Mouse (Mus musculus) spleen, adult 2 months (tissue): ENCODE data around the gene Mast1. TPM values are rescaled to one million over a fixed set of nuclear protein-coding genes. Genes with fewer than 3 reads are reported as not detected.

ENCODE experiments used
- DNase-seq, 2 experiments: peaks; one replicate each; pipeline versions ENCODE4 v3.0.0 to v3.0.0-alpha.2; 2012 to 2021; ENCODE audit warnings: low spot score in 2 of 2, low read depth in 1 of 2
- H3K27ac ChIP-seq: fragments of 200-500 bp; 2 replicates; pipeline ENCODE4 v1.5.1; 2012; ENCODE audit warnings: low read length, inconsistent platforms; ENCODE audit not compliant: insufficient read depth
- H3K27me3 ChIP-seq: fragments of 200-500 bp; 2 replicates; pipeline ENCODE4 v1.6.1; 2012; ENCODE audit warnings: mild to moderate bottlenecking, moderate library complexity, low read length, inconsistent platforms; ENCODE audit not compliant: control insufficient read depth, insufficient read depth
- H3K36me3 ChIP-seq: fragments of 200-500 bp; 2 replicates; pipeline ENCODE4 v1.6.1; 2012; ENCODE audit warnings: mild to moderate bottlenecking, low read length, inconsistent platforms; ENCODE audit not compliant: control insufficient read depth, insufficient read depth
- H3K4me1 ChIP-seq: fragments of 200-500 bp; 2 replicates; pipeline ENCODE4 v1.6.1; 2011; ENCODE audit warnings: inconsistent platforms; ENCODE audit not compliant: control insufficient read depth, insufficient read depth, insufficient read length
- H3K4me3 ChIP-seq: fragments of 200-500 bp; 2 replicates; pipeline ENCODE4 v1.5.1; 2011; ENCODE audit warnings: mild to moderate bottlenecking, inconsistent platforms; ENCODE audit not compliant: insufficient read depth, insufficient read length; ENCODE audit errors: extremely low read depth
- CTCF ChIP-seq: fragments of 200-500 bp; IDR thresholded peaks from 2 replicates; pipeline ENCODE4 v1.5.1; 2011; ENCODE audit warnings: mild to moderate bottlenecking, inconsistent platforms; ENCODE audit not compliant: insufficient read depth, insufficient read length, insufficient replicate concordance; ENCODE audit errors: extremely low read depth
- POLR2A ChIP-seq: fragments of 200-500 bp; IDR thresholded peaks from 2 replicates; pipeline ENCODE4 v1.6.1; 2011; ENCODE audit warnings: low read depth, low read length, inconsistent platforms
- WGBS: fragments of 180-500 bp; shearing (Covaris S2); methylation state at CpG from one replicate; pipeline ENCODE4 v1.1.7; 2018; 5-methylcytosine and 5-hydroxymethylcytosine counted together
- polyA plus RNA-seq: library from polyadenylated mRNA; depleted of rRNA; stranded (reverse); fragments of >200 nt; gene quantifications from 2 replicates; pipeline ENCODE4 v1.2.3, GENCODE M21; 2012

Gene Mast1
- polyA plus RNA-seq, 1 experiment: 0.70 TPM

GRCm38 (mm10) chr8:84976763-84977434 lies 39.7 kb upstream of the Mast1 start:
- TF ChIP-seq POLR2A: no peak; the same call in 1 of the 2 replicates
- TF ChIP-seq CTCF: no peak
- H3K36me3 ChIP-seq: no peaks in the 10 kb centered on the region
- 2% methylated on average over 25 of the region's 25 CpGs for WGBS
- DNase-seq: no peak
- no peaks in the 10 kb centered on the region for H3K27me3 ChIP-seq
- H3K4me3 ChIP-seq: peak overlapping the region; percentile 74
- H3K27ac ChIP-seq: peak overlapping the region; percentile 96
- H3K4me1 ChIP-seq: peaks cover 15% of the 10 kb centered on the region

DNA sequence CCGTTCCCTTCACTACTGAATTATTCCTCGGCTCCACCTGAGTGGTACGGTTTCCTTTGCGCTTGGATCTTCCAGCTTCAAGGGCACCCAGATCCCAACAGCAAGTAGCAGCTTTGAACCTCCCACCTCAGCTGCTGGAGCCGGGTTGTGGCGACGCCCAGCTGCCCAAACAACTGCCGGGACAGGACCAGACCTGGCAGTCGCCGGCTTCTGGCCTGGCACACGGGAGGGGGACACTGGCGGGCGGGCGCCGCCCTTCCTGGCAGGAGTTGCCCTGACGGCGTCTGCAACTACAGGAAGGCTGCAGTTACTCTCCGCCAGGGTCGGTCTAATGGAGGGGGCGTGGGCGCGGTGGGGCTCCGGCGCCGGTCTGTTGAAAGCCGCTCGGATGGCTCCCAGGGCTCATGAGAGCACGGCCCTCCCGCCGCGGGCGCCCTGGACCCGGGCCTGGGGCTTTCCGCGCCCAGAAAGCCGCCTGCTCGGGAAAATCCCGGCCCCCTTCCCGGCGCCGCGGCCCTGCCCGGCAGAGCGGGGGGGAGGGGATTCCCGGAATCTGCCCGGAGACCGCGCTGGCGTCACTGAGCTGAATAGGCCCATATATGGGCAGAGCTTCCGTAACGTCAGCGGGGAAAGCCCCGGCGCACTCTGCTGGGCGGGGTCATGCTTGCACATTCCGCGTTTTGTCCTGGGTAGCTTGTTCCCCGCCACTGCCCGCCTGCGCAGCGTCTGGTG lies 39.0 kb upstream of the Mast1 start:
- Histone ChIP-seq H3K4me1 (peaks cover 12% of the 10 kb centered on the region), H3K27ac (peak overlapping the region; percentile 96), H3K27me3 (no peaks in the 10 kb centered on the region), H3K4me3 (peak overlapping the region; percentile 74), H3K36me3 (no peaks in the 10 kb centered on the region)
- 1% methylated on average over 60 of the region's 61 CpGs for WGBS
- peak; percentile 88 to 93 for DNase-seq
- TF ChIP-seq POLR2A (peak; percentile 74; the same call in 1 of the 2 replicates), CTCF (no peak)

DNA sequence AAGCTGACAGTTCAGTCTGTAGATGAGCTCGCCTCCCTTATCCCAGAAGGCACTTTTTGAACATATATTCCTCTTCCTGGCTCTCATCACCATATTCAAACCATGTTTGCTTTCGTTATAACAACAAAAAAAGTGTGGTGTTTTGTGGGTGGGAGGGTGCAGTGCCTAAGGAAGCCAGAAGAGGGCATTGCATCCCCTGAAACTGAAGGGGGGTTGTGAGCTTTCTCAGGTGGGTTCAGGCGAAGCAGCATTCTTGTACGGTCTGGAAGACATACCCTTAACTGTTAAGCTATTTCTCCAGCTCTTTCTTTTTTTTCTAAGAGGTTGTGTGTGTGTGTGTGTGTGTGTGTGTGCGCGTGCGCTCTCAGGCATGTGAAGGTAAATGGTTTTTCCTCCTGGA lies 38.3 kb upstream of the Mast1 start:
- peaks cover 5% of the 10 kb centered on the region; the same call in 1 of the 2 replicates for H3K4me1 ChIP-seq
- DNase-seq: peak in 1 of 2 experiments; percentile 74

GRCm38 (mm10) chr8:84974543-84975142 lies 37.5 kb upstream of the Mast1 start:
- no peak for TF ChIP-seq POLR2A
- TF ChIP-seq CTCF: no peak
- no peaks in the 10 kb centered on the region for H3K36me3 ChIP-seq
- WGBS: 62% methylated on average over 8 of the region's 8 CpGs
- DNase-seq: no peak
- H3K27me3 ChIP-seq: no peaks in the 10 kb centered on the region
- peak overlapping the region; percentile 6; the same call in 1 of the 2 replicates for H3K27ac ChIP-seq
- H3K4me3 ChIP-seq: no peak overlapping the region
- H3K4me1 ChIP-seq: peaks cover 6% of the 10 kb centered on the region; the same call in 1 of the 2 replicates

More for the DNA sequence above, 38.3 kb upstream of the Mast1 start:
- no peak overlapping the region for H3K4me3 ChIP-seq
- H3K36me3 ChIP-seq: no peaks in the 10 kb centered on the region
- 37% methylated on average over 7 of the region's 7 CpGs for WGBS
- TF ChIP-seq POLR2A (no peak), CTCF (peak; percentile 89; the same call in 1 of the 2 replicates)
- peak overlapping the region; percentile 87 for H3K27ac ChIP-seq
- H3K27me3 ChIP-seq: no peaks in the 10 kb centered on the region

- H3K27ac ChIP-seq: no peak overlapping the region
- no peak for TF ChIP-seq POLR2A
- TF ChIP-seq CTCF: peak; percentile 90; the same call in 1 of the 2 replicates
- peaks cover 5% of the 10 kb centered on the region; the same call in 1 of the 2 replicates for H3K4me1 ChIP-seq
- H3K36me3 ChIP-seq: no peaks in the 10 kb centered on the region
- WGBS: 71% methylated on average over 4 of the region's 4 CpGs
- peak in 1 of 2 experiments; percentile 51 for DNase-seq
- H3K27me3 ChIP-seq: no peaks in the 10 kb centered on the region
- no peak overlapping the region for H3K4me3 ChIP-seq
Measured at GRCm38 (mm10) chr8:84973803-84974542, 36.8 kb upstream of the Mast1 start.

DNA sequence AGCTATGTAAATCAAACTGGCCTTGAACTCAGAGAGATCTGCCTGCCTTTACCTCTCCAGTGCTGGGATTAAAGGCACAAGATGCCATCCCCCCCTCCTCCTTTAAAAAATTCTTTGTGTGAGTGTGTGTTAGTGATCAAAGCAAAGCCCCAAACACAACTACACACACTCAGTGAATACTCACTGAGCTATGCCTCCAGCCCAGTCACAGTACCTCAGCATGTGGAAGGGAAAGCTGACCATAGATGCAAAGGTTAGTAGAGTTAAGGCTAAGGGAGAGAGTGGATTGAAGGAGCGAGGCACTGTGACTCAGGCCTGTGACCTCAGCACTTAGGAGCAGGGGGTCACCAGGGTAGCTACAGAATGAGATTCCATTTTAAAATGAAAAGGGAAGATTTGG lies 35.9 kb upstream of the Mast1 start:
- DNase-seq: no peak
- no peak overlapping the region for H3K27ac ChIP-seq
- no peak overlapping the region for H3K4me3 ChIP-seq
- no peaks in the 10 kb centered on the region for H3K36me3 ChIP-seq
- H3K4me1 ChIP-seq: peaks cover 10% of the 10 kb centered on the region; the same call in 1 of the 2 replicates
- 98% methylated on average over 1 of the region's 1 CpGs for WGBS
- no peaks in the 10 kb centered on the region for H3K27me3 ChIP-seq
- TF ChIP-seq CTCF (no peak), POLR2A (no peak)
